Mouse (Mus musculus) myocyte (in vitro differentiated cells): ENCODE data around the gene Olfr827.

Source experiments
- MYOG ChIP-seq, 3 experiments: IDR thresholded peaks; one replicate each; pipeline ENCODE4 v1.6.1; 2011; ENCODE audit warnings: control low read depth in 2 of 3, low read depth in 2 of 3, mild to moderate bottlenecking in 2 of 3; ENCODE audit not compliant: insufficient read length in 2 of 3, control insufficient read depth in 1 of 3, insufficient read depth in 1 of 3
- REST ChIP-seq: IDR thresholded peaks from one replicate; pipeline ENCODE4 v1.6.1; 2011; ENCODE audit warnings: mild to moderate bottlenecking, control low read depth, moderate library complexity; ENCODE audit not compliant: insufficient read depth, insufficient read length
- TCF12 ChIP-seq: IDR thresholded peaks from one replicate; pipeline ENCODE4 v1.6.1; 2011; ENCODE audit warnings: mild to moderate bottlenecking, control low read depth; ENCODE audit not compliant: poor library complexity, insufficient read depth, severe bottlenecking

- TF ChIP-seq REST (no peak), TCF12 (no peak), MYOG (IDR thresholded peaks at IDR 0.05; ENCODE audit: control insufficient read depth in 1 of 3, insufficient read depth in 1 of 3, insufficient read length in 2 of 3, low read depth in 2 of 3) (peak; percentile 13 to 90 (median 63))
Observed at GRCm38 (mm10) chr10:130259483-130259882, 45.3 kb upstream of the Olfr827 start.
